Mouse (Mus musculus) retina, postnatal 1 day (tissue): ENCODE results near the gene Etl4.

ENCODE experiments used
- DNase-seq: peaks from one replicate; pipeline ENCODE4 v3.0.0-alpha.2; 2012

The Etl4 gene

DNA sequence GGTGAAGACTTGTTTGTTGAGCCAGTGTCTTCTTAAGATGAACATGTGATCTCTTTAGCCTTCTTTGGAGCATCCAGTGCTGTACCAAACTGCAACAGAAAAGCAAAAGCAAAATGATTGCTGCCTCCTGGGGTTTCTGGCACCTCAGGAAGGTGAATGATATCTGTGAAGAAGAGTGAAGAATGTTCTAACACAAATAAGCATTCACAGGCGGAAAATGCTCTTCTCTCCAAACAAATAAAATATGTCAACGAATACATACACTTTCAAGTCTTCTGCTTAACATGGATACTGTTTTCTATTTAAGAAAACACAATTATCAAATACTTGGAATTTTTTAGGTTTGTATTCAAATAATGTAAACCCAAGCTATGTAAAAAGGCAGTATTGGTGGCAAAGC is 678.3 kb downstream of the Etl4 start:
- no peak for DNase-seq

DNA sequence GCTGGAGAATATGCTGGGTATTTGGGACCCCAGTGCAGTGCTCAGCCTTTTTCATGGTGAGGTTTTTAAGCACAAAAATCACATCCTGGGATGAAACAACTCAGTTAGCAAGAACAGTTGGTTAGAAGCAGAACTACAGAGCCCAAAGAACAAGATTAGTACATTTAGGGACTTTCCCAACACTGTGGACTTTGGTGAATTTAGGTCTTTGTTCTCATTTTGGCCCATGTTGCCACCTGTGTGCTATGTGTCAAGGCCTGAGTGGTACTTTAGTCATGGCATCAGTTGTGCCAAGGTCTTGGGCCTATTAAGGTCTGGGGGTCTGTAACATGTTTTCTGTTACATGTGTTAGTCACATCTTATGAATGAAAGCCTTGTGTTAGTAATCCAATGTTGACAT is 679.1 kb downstream of the Etl4 start:
- no peak for DNase-seq

DNA sequence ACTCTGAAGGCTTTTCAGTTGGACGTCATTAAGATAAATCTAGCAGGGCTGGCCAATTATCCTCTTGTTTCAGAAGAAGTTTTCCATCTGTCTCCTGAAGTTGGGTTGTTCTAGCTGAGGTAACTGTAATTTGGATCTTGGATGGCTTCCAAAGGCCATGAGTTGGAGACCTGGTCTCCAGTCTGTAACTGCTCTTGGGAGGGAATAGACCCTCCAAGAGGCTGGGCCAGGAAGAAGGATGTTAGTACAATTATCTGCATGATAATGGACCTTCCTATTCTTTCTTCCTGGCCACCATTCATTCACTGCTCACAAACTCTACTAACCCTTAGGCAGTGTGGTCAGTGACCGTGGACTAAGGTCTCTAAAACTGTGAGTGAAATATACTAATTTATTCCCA is 684.5 kb downstream of the Etl4 start:
- no peak for DNase-seq

DNA sequence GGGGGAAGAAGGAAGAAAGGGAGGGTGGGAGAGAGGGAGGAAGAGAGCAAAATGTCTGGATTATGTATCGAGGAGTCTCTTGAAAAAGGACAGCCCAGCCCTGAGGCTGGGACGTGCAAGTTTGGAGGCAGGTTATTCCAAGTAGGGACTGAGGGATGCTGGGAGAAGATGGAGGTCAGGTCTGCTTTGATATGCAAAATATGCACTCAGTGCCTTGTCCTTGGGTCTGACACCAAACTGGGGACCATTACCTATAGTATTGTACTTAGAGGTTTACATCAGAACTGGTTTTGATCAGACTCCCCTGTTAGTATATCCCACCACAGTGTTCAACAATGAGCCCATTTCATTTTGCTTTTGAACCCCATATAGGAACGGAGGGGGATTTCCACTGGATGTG is 685.4 kb downstream of the Etl4 start:
- no peak for DNase-seq

DNA sequence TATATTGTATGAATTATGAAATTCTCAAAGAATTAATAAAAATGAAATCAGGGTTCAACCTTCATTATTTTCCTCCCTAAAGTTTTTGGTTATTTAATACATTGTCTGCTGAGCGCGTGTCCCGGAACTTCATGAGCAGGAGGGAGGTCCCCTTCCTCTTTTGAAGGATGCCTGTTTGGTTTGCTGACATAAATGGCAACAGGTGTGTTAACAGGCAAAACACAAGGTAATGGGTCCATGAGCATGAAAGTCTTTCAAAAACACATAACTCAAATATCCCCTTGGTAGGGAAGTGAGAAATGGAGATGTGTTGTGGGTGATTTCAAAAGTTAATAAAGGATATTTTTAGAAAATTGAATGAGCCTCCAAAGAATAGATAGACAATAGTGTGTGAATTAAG is 687.0 kb downstream of the Etl4 start:
- no peak for DNase-seq

DNA sequence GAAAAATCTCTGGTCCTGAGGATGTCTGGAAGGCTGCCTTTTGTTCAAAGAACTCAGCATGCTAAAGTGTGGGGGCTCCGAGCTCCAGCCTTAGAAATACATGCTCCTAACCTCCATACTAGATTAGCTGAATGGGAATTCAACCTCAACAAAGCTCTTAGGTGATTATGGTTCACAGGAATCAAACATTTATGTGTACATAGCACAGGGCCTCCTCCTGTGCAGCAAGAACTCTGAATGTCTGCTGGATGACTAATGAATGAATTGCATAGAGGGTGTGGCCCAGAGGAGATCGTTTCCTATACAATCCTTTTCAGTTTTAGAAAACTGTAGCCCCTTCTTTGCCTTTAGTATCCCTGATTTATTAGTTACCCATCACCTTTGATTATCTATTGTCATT is 687.6 kb downstream of the Etl4 start:
- no peak for DNase-seq

DNA sequence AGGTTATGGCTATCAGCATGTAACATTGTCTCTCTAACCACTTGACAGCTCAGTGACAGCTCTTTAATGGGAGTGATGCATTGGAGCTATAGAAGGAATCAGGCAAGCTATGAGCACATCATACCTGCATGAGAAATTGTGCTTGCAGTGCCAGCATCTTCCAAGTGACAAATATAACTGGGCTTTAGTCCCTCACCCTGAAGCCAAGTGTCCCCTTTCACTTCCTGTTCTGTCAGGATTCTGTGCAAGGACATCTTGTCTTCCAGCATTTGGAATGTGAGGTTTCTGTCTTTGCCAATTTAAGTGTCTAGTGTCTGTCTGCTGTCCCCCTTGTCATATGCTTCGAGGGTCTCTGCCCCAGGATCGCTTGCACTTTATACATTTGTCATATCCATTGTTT is 693.1 kb downstream of the Etl4 start:
- DNase-seq, result no peak

DNA sequence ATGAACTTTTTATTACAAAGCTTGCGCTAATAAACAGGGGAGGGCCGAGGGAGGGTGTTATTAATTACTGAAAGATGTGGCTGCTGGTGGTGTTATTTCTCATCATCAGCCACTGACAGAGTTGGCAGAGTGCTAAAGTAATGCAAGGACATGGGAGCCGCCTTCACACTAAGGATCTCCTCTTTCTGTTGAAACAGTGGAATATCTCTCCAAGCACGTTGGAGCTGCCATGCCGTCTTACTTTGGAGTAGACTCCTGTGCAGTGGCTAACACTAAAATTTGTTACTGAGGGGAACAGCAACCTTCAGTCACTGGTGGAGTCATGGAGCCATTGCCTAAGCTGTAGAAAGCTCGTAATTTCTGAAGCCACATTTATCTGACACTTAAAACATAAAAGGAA is 694.0 kb downstream of the Etl4 start:
- no peak for DNase-seq

DNA sequence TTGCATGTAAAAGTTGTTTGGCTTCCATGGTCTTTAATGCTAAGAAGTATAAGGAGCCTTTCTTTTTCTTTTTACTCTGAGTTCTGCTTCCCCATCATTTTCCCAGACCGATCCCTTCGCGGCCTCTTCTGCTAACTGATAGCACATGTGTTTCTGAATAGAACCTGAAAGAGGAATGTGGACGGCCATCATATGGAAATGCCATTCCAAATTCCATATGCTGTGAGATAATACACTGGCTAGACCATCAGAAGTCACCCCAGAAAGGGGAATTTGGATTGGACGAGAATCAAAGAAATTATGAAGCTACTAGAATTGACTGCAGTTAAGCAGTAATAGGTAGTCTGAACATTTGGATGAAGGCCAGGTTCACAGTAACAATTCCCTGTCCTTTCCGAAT is 694.4 kb downstream of the Etl4 start:
- no peak for DNase-seq

DNA sequence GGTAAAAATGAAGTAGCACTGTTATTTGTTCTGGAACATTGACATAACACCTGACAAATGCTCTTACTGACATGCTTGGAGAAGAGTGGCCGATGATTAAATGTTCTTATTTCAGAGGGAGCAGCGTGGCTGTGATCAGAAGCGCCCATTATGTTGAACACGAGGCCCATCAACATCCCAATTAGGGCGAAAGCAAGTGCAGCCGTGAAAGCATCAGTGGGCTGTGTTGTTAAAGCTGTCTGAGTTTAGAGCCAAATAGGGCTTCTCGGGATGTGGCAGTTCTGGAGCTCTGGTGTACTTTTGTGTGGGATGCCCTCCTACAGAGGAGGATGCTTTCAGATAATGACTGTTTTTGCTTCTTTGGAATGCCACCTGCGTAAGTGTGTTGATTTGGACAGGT is 699.6 kb downstream of the Etl4 start:
- DNase-seq, result peak; percentile 47

DNA sequence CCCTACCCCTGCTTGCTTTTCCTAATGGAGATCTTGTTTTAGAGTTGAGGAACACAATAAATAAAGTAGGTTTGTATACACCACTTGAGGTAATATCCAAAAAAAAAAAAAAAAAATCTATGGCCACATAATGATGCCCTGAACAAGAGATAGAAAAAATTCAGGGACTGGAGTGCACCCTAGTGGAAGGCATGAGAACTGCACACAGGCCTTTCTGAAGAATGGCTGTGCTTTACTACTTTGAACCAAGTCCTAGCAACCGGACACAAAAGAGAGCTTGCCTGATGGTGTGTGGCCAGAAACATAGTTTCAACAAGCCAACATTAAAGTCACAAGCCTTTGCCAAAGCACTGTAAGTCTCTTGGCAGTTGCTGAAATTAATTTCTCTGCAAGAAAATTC is 706.4 kb downstream of the Etl4 start:
- DNase-seq, result peak; percentile 52

DNA sequence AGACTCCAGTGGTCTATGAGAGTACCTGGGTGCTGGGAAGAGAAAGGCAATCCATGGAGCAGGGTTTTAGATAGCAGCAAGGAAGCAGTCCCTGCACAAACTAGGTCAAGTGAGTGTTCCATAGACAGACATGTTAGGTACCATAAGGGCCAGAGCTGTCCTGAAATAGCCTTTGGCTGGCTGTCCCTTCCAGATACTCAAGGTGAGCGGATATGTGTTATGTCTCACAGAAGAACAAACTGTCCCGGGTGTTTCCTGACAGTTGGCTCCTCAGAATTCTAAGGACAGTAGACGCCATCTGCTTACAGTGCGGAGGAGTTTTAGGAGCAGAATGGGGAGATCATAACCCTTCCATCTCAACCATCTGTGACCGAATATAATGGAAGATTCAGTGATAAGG is 708.8 kb downstream of the Etl4 start:
- DNase-seq, result no peak

DNA sequence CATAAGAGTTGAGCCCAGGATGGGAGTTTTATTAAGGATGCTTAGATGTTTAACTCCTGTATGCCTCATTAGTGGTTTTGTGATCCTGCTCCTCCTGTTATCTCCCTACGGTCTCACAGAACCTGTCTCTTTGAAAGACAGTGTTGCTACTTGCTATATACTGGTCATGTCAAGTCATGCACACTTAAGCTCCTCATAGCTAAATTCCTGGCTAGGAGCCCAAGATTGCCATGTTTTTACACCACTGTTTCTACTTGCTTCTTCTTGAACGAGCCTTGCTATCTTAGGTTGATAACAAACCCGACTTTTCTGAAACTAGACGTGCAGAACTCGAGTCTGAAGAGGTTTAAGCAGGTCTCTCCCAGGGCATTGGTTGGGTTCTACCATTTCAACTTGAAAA is 710.3 kb downstream of the Etl4 start:
- no peak for DNase-seq

DNA sequence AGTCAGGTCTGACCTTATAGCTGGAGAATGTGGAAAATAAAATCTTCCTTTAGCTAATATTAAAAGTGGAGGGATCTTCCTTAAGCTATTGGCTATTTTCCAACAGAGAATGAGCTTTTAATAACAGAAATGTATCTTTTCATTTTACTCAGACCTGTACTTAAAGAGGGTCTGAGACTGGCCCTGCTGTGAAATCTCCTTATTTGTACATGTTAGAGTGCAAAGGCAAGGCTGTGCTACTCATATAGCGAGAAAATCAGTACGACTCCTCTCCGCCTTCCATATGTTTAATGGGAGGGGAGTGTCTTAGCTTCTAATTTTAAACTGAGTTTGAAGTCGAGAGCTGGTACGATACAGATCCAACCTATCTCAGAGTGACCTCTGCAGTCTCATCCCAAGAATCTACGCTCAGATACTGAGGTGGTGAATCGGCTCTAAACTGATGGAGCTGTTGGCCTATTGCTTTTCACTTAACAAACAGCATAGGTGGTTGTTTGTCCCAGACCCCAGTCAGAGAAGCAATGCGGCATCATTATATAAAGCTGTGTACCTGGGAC is 719.7 kb downstream of the Etl4 start:
- DNase-seq, result no peak

DNA sequence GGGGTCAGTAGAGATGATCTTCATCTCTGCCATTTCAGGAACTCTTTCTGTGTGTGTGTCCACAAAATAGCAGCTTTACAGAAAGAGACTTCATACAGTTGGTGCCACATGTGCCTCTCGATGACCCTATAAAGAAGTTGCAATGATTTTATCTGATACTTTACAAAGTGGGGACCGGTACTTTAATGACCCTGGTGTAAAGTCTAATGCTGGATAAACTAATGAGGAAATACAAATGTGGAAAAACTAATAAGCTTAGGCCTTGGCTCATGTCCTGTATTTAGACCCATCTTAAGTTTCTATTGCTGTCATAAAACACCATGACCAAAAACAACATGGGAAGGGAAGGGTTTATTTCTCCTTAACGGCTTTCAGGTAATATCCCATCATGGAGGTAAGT is 729.0 kb downstream of the Etl4 start:
- DNase-seq, result no peak

DNA sequence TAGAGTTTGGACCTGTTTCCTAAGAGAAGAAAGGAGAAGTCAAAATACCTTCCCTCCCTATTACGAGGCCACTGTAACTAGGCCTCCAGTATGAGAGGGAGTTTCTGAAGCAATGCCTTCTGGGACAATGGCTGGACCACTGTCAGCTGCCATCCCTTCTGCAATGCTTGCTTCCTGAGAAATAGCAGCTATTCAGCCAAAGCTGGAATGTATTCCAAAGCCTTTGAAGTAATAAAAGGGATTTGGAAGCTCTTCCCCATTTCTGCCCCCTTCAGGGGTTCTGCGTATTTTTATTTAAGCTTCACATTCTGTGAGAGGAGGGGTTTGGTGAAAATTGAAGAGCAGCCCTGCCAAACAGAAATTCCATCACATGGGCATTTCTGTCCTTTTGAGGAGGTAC is 730.1 kb downstream of the Etl4 start:
- DNase-seq, result no peak

DNA sequence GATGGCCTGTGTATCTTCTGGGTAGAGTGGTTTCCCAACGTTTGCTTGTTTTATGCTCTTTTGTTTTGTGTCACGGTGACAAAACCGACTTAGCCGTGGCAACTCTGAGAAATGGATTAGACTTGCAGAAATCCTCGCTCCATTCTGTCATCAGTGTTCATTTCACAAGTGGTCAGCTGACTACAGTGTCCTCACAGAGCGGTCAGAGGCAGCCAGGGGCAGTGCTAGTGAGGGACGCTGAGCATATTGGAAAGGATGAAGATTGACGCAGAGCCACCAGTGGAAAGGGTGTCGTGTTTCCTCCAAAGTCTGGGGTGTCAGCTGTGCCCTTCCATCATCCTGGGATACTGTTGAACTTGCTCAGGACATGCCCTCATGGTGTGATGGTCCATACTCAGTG is 733.2 kb downstream of the Etl4 start:
- no peak for DNase-seq

DNA sequence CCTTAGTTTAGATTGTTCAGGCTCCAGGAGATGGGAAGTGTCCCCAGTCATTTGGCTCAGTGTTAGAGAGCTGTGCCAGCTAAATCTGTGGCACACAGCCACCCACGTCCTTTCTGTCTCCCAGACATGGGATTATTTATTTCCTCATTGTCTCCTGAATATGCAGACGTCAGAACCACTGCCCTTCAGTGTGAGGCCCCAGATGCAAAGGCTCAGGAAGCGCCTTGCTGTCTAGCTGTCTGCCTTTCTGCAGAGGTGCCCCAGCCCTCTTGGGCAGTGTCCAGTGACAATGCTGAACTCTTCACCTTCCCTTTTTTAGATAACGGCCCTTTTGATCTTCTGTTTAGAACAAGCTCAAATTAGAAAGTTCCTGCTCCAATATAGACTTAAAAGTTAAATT is 740.2 kb downstream of the Etl4 start:
- DNase-seq, result no peak

DNA sequence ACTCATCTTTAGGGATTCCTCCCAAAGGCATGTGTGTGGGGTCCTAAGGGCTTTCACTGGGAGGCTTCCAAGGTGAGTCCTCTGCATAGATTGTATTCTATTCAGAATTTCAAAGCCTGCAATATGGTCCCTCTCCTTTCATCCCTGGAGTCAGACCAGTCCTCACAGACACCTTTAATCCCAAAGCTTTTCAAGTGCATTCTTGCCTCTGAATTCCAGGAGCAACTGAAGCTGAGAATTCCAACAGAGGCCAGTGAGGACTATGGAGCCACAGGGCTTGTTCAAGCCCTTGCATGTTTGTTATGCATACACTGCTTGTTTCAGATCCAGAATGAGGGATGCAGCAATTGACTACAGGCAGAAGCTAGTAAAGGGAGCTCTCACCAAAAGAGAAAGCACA is 743.5 kb downstream of the Etl4 start:
- DNase-seq, result no peak

DNA sequence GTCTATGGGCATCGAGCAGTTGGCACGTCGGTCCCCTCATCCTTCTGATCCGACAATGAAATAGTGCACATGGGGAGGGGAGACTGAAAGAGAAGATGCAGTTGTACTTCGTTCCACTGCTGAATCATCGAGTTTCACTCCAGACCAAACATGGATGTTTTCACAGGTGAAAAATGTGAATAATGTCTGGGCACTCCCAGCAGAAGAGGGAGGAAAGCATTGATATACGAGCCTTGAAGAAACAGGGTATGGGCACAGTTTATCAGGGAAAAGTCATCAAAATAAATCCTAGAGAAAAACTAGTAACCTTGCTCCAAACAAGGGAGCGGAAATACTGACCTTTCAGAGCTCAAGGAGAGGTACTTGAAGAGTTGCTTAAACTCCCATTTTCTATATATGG is 744.5 kb downstream of the Etl4 start:
- no peak for DNase-seq

DNA sequence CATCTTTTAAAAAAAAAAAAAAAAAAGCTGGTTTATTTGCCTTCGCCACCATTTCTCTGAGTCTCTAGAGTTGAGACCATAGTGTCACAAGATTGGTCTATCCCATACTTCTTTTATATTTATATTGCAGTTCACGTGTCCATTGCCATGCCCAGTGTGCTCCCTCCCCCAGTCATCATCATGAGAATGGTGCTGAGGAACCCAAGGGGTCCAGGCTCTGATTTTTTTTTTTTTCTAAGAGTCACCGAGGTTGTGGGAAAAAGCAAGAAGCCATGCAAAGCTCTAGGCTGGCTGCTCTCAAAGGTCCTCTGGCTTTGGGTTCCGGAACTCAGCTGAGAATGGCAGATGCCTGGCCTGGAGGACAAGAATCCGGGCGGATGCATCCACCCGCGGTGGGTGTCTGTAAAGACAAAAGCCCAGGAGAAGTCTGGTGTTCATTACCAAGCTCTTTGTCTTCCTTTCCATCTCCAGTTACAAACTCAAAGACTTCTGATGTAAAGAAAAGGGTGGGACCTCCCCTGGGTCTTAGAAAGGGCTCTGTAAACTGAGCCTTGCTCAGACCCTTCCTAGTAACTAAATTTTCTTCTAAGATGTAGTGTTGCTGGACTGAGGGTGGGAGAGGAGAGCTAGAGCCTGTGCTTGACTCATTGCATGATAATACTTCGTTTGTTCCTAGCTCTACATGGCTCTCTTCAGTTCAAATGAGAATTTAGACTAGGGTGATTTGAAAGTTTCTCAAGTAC is 745.2 kb downstream of the Etl4 start:
- DNase-seq, result no peak

DNA sequence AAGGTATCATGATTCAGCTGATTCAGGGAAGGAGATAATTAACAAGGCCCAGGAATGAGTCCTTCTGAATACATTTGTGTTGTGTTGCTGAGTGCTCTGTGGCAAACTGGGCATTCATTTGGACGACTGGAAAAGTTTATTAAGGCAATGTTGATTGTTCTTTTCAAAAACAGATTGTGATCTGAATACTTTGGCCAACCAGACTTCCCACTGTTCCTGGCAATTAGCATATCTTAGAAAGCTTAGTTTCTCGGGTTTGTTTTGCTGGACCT is 745.7 kb downstream of the Etl4 start:
- DNase-seq, result no peak

DNA sequence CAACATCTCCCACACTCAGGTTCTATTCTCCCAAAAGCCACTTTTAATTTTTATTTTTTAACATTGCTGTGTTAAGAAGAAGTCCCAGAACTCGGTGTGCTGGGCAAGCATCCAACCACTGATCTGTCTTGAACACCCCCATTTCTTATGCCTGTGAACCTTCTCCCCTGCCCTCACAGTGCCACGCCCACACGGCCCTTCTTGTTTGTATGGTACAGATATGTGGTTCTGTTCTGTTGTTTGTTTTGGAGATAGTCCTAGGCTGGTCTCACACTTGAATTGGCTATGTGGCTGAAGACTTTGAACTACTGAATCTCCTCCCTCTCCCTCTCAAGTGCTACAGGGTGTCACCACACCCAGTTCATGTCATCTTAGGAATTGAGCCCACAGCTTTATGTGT is 748.3 kb downstream of the Etl4 start:
- no peak for DNase-seq

DNA sequence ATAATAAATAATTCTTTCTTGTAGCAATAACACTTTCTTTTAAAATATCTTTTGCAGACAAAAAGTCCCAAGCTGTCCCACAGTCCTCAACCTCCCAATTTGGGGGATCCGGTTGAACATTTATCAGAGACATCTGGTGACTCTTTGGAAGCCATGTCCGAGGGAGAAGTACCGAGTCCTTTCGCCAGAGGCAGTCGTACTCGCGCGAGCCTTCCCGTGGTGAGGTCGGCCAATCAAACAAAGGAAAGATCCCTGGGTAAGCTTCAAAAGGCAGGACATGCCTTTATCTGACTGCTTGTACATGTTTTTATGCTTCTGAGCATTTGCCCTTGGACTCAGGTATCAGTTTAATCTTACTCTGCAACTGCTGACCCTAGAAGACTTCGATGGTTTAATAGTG is 752.3 kb downstream of the Etl4 start:
- DNase-seq, result no peak

DNA sequence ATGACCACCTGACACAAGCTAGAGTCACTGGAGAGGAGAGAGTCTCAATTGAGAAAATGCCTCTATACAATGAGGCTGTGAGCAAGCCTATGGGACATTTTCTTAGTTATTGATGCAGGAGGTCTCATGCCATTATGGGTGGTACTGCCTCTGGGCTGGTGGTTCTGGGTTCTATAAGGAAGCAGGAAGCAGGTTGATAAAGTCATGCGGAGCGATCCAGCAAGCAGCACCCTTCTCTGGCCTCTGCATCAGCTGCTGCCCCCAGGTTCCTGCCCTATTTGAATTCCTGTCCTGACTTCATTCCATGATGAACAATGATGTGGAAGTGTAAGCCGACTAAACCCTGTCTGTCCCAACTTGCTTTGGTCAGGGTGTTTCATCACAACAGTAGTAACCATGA is 753.1 kb downstream of the Etl4 start:
- DNase-seq, result no peak
